Mouse (Mus musculus) spleen, adult 2 months (tissue): ENCODE results near the gene E4f1. TPM values are rescaled to one million over a fixed set of nuclear protein-coding genes. Genes with fewer than 3 reads are reported as not detected.

ENCODE experiments used
- DNase-seq, 2 experiments: peaks; one replicate each; pipeline versions ENCODE4 v3.0.0 to v3.0.0-alpha.2; 2012 to 2021; ENCODE audit warnings: low spot score in 2 of 2, low read depth in 1 of 2
- H3K27ac ChIP-seq: fragments of 200-500 bp; 2 replicates; pipeline ENCODE4 v1.5.1; 2012; ENCODE audit warnings: low read length, inconsistent platforms; ENCODE audit not compliant: insufficient read depth
- H3K27me3 ChIP-seq: fragments of 200-500 bp; 2 replicates; pipeline ENCODE4 v1.6.1; 2012; ENCODE audit warnings: mild to moderate bottlenecking, moderate library complexity, low read length, inconsistent platforms; ENCODE audit not compliant: control insufficient read depth, insufficient read depth
- H3K36me3 ChIP-seq: fragments of 200-500 bp; 2 replicates; pipeline ENCODE4 v1.6.1; 2012; ENCODE audit warnings: mild to moderate bottlenecking, low read length, inconsistent platforms; ENCODE audit not compliant: control insufficient read depth, insufficient read depth
- H3K4me1 ChIP-seq: fragments of 200-500 bp; 2 replicates; pipeline ENCODE4 v1.6.1; 2011; ENCODE audit warnings: inconsistent platforms; ENCODE audit not compliant: control insufficient read depth, insufficient read depth, insufficient read length
- H3K4me3 ChIP-seq: fragments of 200-500 bp; 2 replicates; pipeline ENCODE4 v1.5.1; 2011; ENCODE audit warnings: mild to moderate bottlenecking, inconsistent platforms; ENCODE audit not compliant: insufficient read depth, insufficient read length; ENCODE audit errors: extremely low read depth
- CTCF ChIP-seq: fragments of 200-500 bp; IDR thresholded peaks from 2 replicates; pipeline ENCODE4 v1.5.1; 2011; ENCODE audit warnings: mild to moderate bottlenecking, inconsistent platforms; ENCODE audit not compliant: insufficient read depth, insufficient read length, insufficient replicate concordance; ENCODE audit errors: extremely low read depth
- POLR2A ChIP-seq: fragments of 200-500 bp; IDR thresholded peaks from 2 replicates; pipeline ENCODE4 v1.6.1; 2011; ENCODE audit warnings: low read depth, low read length, inconsistent platforms
- WGBS: fragments of 180-500 bp; shearing (Covaris S2); methylation state at CpG from one replicate; pipeline ENCODE4 v1.1.7; 2018; 5-methylcytosine and 5-hydroxymethylcytosine counted together
- polyA plus RNA-seq: library from polyadenylated mRNA; depleted of rRNA; stranded (reverse); fragments of >200 nt; gene quantifications from 2 replicates; pipeline ENCODE4 v1.2.3, GENCODE M21; 2012; rRNA removed

Gene E4f1
- 95.9 and 110 TPM in 2 replicates for polyA plus RNA-seq

DNA sequence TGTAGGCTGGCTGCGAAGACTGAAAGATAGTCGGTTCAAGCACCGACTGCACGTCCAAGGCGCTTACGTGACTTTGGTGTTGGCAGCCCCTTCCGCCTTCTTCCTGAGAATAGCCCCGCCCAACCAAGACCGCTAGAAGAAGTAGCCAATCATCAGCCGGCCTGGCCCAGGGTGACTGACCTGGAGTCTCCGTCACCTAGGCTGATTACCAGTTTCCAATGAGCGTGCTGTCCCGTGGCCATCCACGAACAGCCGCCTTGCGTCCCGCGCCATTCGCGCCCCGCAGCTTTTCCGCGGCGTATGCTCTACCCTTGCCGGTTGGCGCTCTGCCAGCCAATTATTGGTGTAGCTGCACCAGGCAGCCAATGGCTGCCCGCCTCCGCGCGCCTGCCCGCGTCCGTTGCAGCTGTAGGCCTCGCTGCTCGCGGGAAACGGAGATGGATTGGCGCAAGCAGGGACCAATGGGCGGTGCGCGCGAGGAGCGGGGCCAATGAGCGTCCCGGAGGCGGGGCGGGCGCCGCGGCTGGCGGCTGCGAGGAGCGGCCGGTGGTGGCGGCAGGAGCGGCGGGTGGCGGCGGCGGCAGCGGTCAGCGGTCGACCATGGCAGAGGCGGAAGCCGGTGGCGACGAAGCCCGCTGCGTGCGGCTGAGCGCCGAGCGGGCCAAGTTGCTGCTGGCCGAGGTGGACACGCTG is at the start of gene E4f1, which contains the start of gene Pgp:
Gene E4f1 (minus strand): TSS at position 404 of the 693 bp plus-strand sequence.
Gene Pgp (plus strand): TSS at position 483 of the 693 bp plus-strand sequence.
- DNase-seq, result peak; percentile 94 to 97
- peaks cover 12% of the 10 kb centered on the region for H3K4me1 ChIP-seq
- H3K36me3 ChIP-seq, result peaks cover under 1% of the 10 kb centered on the region; the same call in 1 of the 2 replicates
- no peaks in the 10 kb centered on the region for H3K27me3 ChIP-seq
- H3K4me3 ChIP-seq, result peak within 1 kb of the TSS; percentile 93
- TF ChIP-seq POLR2A (peak; percentile 63), CTCF (no peak)
- WGBS, result under 1% methylated on average over 62 of the region's 75 CpGs
- peak within 1 kb of the TSS; percentile 96 for H3K27ac ChIP-seq

DNA sequence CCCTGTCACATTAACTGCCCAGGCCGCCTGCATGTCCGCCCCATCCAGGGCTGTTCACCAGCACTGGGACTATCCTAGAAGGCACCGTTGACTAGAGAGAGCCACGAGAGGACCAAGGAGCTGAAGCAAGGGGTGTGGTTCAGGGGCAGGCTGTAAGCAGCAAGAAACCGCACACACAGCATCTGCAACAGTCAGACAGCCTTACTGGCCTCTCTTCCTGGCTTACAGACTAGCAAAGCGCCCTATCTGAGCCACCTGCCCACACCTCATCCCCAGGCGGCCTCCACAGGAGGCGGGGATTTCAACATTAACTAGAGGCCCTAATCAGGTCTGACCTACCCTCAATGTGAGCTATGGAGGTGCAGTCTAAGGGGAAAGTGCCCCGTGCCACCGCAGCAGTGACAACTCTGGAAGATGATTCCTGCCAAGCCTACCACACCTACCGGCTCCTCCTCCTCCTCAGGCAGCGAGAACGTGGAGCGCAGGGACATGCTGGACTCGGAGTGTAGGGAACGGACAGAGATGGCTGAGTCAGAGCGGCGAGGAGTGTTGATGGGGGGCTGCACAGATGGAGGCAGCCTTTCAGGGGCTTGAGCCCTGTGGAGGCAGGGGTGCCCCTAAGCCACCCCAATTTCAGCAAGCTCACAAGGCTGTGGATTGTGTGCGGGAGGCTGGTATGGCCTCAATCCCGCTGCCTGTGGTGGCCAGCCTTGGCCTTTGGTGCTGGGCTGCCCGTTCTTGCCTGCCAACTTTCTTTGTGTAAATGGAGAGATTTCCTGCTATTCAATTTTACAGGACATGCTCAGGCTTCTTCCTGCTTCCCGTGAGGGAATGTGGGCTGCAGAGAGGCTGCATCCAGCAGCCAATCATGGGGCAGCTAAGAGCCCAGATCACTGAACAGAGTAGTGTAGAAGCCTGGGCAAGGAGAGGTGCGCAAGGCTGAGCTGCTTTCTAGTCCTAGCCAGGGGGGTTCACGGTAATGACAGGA is 44.5 kb upstream of the E4f1 start:
- TF ChIP-seq CTCF, result no peak
- no peak for TF ChIP-seq POLR2A
- Histone ChIP-seq H3K27ac (peak overlapping the region; percentile 5; the same call in 1 of the 2 replicates), H3K36me3 (peaks cover 53% of the 10 kb centered on the region), H3K27me3 (no peaks in the 10 kb centered on the region), H3K4me1 (no peaks in the 10 kb centered on the region), H3K4me3 (no peak overlapping the region)
- WGBS, result 92% methylated on average over 24 of the region's 24 CpGs
- no peak for DNase-seq

DNA sequence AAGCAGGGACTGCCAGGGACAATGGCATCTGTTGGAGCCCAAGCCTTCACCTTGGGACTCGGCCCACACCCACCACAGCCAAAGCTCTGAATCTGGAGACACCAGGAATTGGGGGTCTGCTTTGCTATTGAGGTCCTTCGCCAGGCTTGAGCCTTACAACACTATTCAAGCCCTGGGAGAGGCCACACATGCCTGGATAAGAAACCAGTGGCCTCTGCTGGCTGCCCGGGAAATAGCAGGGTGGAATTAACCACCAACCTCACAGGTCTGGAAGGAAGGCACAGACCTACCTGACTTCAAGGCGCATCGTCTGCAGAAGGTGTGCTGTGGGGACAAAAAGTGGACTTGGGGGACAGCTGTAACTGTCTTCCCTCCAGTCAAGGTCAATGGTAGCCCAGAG is 43.5 kb upstream of the E4f1 start:
- Histone ChIP-seq H3K4me3 (no peak overlapping the region), H3K4me1 (no peaks in the 10 kb centered on the region), H3K27ac (no peak overlapping the region), H3K27me3 (no peaks in the 10 kb centered on the region), H3K36me3 (peaks cover 60% of the 10 kb centered on the region)
- TF ChIP-seq CTCF, result no peak
- TF ChIP-seq POLR2A, result no peak
- no peak for DNase-seq
- WGBS, result 73% methylated on average over 5 of the region's 5 CpGs

DNA sequence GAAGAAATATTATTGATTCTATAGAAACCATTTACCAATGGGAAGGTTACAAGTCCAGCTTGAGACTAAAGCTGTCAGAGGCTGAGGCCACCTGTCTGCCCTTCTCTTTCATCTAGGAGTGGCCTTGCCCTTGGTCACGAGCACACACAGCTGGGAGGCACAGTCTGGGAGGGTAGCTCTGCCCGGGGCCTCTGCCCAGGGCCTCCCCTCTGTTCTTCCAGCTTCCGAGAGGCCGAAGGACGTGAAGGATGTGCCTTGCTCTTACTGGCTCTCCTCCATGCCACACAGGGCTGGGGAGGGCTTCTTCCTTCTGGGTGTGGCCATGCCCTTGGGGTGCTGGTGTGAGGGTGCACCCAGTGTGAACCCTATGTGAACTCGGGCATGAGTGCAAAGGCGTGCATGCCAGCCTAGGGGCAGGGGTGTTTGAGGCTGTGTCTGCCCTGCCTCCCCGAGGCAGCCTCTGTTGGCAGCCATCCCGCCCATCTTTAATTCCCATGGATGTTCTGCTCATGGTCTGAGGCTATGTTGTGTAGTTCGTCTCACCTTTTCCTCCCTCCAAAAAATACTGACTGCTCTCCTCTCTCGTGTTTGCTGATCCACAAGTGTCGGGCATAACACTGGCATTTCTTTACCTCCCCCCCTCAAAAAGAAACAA is 37.8 kb upstream of the E4f1 start:
- no peak for DNase-seq
- H3K4me1 ChIP-seq, result no peaks in the 10 kb centered on the region; the same call in 1 of the 2 replicates
- TF ChIP-seq POLR2A, result no peak
- TF ChIP-seq CTCF, result no peak
- WGBS, result 91% methylated on average over 12 of the region's 12 CpGs
- no peaks in the 10 kb centered on the region for H3K27me3 ChIP-seq
- H3K36me3 ChIP-seq, result peaks cover 35% of the 10 kb centered on the region
- no peak overlapping the region for H3K27ac ChIP-seq
- H3K4me3 ChIP-seq, result no peak overlapping the region

DNA sequence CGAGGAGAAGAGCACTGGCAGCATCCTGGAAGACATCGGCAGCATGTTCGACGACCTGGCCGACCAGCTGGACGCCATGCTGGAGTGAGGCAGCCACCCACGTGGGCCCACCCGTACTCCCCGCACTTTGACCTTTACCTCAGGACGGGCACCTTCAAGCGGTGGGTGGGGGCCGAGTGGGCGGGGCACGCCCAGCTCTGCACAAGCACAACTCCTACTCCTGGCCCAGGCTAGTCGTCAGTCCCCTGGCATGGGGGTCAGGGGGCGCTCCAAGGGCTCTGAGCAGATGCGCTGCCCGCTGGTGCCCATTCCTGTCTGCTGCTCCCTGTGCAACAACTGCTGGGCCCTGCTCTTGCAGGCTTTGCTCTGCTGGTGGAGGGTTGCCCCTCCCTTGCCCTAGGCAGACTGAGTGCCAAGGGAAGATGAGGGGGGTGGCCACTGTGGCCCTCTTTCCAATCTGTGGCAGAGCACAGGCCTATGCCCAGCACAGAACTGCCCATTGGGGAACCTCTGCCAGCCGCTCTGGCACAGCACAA is 37.1 kb upstream of the E4f1 start:
- H3K27me3 ChIP-seq, result no peaks in the 10 kb centered on the region
- H3K4me3 ChIP-seq, result no peak overlapping the region
- no peak for TF ChIP-seq POLR2A
- TF ChIP-seq CTCF, result no peak
- H3K27ac ChIP-seq, result no peak overlapping the region
- no peak for DNase-seq
- 80% methylated on average over 19 of the region's 19 CpGs for WGBS
- no peaks in the 10 kb centered on the region; the same call in 1 of the 2 replicates for H3K4me1 ChIP-seq
- H3K36me3 ChIP-seq, result peaks cover 35% of the 10 kb centered on the region
